In the genomic region with DNA sequence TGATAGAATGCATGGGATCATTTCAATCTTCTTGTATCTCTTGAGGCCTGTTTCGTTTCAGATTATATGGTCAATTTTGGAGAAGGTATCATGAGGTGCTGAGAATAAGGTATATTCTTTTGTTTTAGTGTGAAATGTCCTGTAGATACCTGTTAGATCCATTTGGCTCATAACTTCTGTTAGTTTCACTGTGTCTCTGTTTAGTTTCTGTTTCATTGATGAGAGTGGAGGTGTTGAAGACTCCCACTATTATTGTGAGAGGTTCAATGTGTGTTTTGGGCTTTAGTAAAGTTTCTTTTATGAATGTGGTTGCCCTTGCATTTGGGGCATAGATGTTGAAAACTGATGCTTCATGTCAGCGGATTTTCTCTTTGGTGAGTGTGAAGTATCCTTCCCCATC, we compare ENCODE assay signal across 4 mouse cellular contexts.
A peak's percentile ranks its signal among the peaks of the same experiment; 100 is the strongest.
DNase-seq lines count a peak whose midpoint lies in the region; ATAC-seq lines count a peak whose summit lies in the region.

No protein-coding gene starts in this region.

- peak; percentile 17 for DNase-seq in CD4-positive helper T cell, adult 2 months (ENCODE audit: low read depth, low spot score)
- peak; percentile 40 for DNase-seq in induced T-regulatory cell, adult 2 months (ENCODE audit: low read depth)

- ATAC-seq in CD4-positive, CD25-positive, alpha-beta regulatory T cell, adult 4 months = peak; percentile 54
- peak; percentile 50 for ATAC-seq in inflammation-experienced regulatory T-cells, adult 6 months

Comparison
In these comparisons a context has a peak if more than half of its experiments do, and no peak if none do; other contexts are left out.
1. Peak in every context shown above with its lines: DNase-seq and ATAC-seq.